Mouse (Mus musculus) bone marrow, adult 2 months (tissue): ENCODE data around the gene Cog2.

Source experiments
- CTCF ChIP-seq: fragments of 200-500 bp; IDR thresholded peaks from 2 replicates; pipeline ENCODE4 v1.5.1; 2011; ENCODE audit warnings: low read length, control low read depth; ENCODE audit not compliant: control insufficient read depth, insufficient read depth
- POLR2A ChIP-seq: fragments of 200-500 bp; IDR thresholded peaks from 2 replicates; pipeline ENCODE4 v1.6.1; 2011; ENCODE audit warnings: low read depth, mild to moderate bottlenecking, control low read depth, low read length, borderline replicate concordance; ENCODE audit not compliant: control insufficient read depth

- TF ChIP-seq CTCF, result no peak
- no peak for TF ChIP-seq POLR2A
Measured at GRCm38 (mm10) chr8:124480321-124480720, 40.2 kb upstream of the Cog2 start.
